Mouse (Mus musculus) T-helper 2 cell (primary cell): ENCODE data around the gene Plod3.

Experiments
- in situ Hi-C: fragments of 300-600 bp; cut with MboI, MseI; formaldehyde crosslinking; loops from one replicate; pipeline ENCODE4 v1.15.1; 2025; ENCODE audit warnings: high pct_unique_total_duplicates

Gene Plod3

DNA sequence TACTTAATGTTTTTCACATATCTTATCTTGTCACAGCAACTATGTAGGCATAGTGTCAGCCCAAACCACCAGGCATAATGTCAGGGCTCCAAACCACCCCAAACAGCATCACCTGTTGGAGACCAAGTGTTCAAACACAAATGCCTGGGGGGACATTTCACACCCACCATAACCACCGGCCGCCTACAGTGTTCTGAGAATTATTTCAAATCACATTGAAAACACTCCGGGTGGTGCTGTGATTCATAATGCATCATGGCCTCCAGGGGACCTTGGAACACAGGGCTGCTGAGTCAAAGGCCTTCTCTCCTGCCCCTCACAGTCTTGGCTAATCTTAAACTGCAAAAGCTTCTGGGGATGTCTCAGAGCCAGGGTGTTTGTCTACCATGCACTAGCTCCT lies 29.1 kb downstream of the Plod3 start:
- in situ Hi-C loops, result loop anchor here (5.0 kb wide), 1 partner anchor 79 kb away; no protein-coding TSS in a partner anchor

- in situ Hi-C loops, result no loop called here
Observed at GRCm38 (mm10) chr5:137024318-137024717, 37.5 kb downstream of the Plod3 start.

DNA sequence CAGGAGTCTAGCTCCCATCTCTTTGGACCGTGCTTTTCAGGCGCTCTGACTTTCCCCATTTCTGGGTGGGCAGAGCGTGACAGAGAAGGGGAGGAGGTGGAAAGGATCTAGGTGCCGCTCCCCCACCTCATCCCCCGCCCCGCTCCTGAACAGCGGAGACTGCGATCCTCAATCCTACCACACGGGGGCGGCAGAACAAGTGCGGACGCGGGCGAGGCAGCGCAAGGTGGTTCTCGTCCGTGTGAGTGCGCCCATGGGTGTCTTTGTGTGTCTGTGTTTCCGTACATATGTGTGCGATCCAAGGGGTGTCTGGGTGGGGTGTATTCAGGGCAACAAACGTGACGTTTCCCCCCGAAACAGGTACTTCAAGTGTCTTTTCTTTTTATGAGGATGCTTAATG lies 38.3 kb downstream of the Plod3 start:
- in situ Hi-C loops, result loop anchor here (5.0 kb wide), 1 partner anchor 82 kb away; no protein-coding TSS in a partner anchor

GRCm38 (mm10) chr5:137026092-137026491 lies 39.3 kb downstream of the Plod3 start, which contains the start of gene Vgf:
Gene Vgf (plus strand): TSS chr5:137026392.
- in situ Hi-C loops, result loop anchor here (5.0 kb wide), 1 partner anchor 81 kb away; no protein-coding TSS in a partner anchor

DNA sequence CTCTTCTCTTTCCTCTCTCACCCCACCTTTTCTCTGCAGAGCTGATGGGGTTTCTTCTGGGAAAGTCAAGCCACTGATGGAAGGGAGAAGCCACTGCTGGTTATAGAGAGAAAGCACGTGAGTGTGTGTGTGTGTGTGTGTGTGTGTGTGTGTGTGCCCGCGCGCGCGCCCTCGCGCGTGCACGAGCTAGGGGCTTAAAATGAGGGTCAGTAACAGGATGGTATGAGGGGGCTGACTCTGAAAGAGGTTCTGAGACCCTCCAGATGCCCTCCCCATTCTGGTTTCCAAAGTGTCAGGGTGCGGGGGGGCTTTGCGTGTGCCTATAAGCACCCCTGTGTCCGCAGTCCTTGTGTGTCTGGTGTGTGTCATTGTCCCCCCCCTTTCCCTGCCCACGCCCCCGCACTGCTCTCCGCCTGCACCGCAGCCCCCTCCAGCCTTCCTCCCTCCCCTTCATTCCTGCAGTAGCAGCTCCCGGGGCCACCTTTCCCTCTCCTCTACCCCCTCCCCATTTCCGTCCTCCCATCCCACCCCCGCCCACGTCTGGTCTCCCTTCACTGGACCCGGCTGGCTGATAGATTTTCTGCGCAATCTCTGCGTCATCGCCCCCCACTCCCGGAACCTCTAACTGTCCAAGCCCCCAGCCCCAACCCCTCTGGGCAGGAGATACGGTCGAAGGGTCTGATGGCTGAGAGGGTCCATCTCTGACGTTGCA lies 41.9 kb downstream of the Plod3 start:
- in situ Hi-C loops, result loop anchor here (5.0 kb wide), 1 partner anchor 79 kb away; no protein-coding TSS in a partner anchor

- in situ Hi-C loops, result loop anchor here (5.0 kb wide), 1 partner anchor 78 kb away; no protein-coding TSS in a partner anchor
Observed at GRCm38 (mm10) chr5:137029273-137029585, 42.4 kb downstream of the Plod3 start.

GRCm38 (mm10) chr5:137029643-137030415 lies 43.0 kb downstream of the Plod3 start:
- in situ Hi-C loops, result loop anchor here (5.0 kb wide), 2 partner anchors 77 to 257 kb away; partner anchors contain the start of gene Ache

GRCm38 (mm10) chr5:137030416-137030810 lies 43.6 kb downstream of the Plod3 start:
- in situ Hi-C loops, result loop anchor here (5.0 kb wide), 1 partner anchor 257 kb away; the partner anchor contains the start of gene Ache

- in situ Hi-C loops, result loop anchor here (5.0 kb wide), 1 partner anchor 256 kb away; the partner anchor contains the start of gene Ache
Observed at GRCm38 (mm10) chr5:137031076-137032032, 44.5 kb downstream of the Plod3 start.

GRCm38 (mm10) chr5:137032033-137032421 lies 45.2 kb downstream of the Plod3 start:
- in situ Hi-C loops, result loop anchor here (5.0 kb wide), 1 partner anchor 255 kb away; the partner anchor contains the start of gene Ache

DNA sequence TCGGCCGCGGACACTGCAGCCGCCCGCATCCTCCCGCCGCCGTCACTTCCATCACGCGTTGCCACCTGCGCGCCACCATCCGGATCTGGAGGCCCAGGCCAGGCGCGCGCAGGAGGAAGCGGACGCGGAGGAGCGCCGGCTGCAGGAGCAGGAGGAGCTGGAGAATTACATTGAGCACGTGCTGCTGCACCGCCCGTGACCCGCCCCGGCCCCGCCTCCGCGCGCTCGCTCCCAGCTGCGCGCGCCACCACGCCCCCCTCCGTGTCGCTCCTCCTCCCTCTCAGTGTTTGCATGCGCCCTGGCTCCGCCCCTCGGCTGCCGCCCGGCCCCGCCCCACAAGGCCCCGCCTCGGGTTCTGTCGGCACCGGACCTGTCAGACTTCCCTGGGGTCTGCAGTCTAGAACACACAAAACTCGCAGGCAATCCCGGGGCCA lies 45.8 kb downstream of the Plod3 start:
- in situ Hi-C loops, result loop anchor here (5.0 kb wide), 1 partner anchor 255 kb away; the partner anchor contains the start of gene Ache

GRCm38 (mm10) chr5:137036211-137036610 lies 49.4 kb downstream of the Plod3 start:
- in situ Hi-C loops, result no loop called here

DNA sequence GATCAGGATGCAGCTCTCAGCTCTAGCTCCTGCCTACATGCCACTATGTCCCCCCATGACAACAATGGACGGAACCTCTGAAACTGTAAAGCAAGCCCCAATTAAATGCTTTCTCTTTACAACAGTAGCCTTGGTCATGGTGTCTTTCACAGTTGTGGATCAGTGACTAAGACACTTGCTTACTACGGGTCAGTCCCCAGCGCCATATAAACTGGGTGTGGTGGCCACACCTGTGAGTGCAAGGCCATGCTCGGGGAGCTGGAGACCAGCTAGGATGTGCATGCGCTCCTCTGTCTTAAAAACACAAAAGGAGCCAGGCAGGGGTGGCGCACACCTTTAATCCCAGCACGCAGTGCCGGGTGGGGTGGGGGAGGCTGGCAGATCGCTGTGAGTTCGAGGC lies 52.6 kb downstream of the Plod3 start:
- in situ Hi-C loops, result no loop called here

- in situ Hi-C loops, result loop anchor here (10.0 kb wide), 1 partner anchor 907 kb away; the partner anchor contains the start of genes Alkbh4 and Lrwd1
Observed at GRCm38 (mm10) chr5:137041442-137041841, 54.6 kb downstream of the Plod3 start.

GRCm38 (mm10) chr5:137043997-137044396 lies 57.2 kb downstream of the Plod3 start:
- in situ Hi-C loops, result loop anchor here (10.0 kb wide), 1 partner anchor 909 kb away; the partner anchor contains the start of genes Alkbh4 and Lrwd1

DNA sequence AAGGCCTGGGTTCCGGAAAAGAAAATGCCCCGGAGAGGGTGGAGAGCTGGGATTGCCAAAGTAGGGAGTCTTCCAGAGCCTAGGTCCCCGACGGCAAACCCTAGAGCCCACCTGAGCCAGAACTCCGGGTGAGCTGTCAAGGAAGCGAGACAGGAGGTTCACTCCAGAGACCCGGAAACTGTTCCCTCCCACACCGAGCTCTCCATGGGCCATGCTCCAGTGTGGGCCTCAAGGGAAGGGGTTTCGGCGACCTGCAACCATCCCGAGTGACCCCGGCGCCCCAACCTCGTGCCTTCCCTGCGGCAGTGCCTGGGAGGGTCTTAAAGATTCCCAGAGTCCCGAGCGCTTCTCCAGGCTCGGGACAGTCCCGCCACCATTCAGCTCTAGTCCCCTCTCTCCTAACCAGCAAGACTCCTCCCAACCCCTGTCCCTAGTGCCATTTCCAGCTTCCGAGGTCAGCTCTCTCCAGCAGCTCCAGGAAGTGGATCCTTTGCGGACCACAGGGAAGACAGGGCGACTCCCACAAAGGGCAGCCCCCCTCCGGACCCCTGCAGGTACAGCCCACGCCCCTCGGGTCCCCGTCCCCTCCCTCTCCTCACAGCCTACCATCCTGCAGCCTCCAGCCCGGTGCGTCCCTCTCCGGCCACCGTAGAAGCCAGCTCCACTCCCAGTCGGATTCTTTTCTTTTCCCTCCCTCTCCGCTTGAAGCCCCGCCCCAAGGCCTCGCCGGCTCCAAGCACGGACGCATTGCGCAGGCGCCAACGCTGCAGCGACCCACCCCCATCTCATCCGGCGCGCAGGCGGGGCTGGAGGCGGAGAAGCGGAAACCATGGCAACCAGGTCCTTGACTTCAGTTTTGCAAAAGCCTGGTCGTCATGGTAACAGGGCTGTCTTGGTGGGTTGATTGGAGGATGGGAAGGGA lies 58.8 kb downstream of the Plod3 start, which contains the start of gene Ap1s1:
Gene Ap1s1 (minus strand): TSS at position 734 of the 922 bp plus-strand sequence.
- in situ Hi-C loops, result loop anchor here (10.0 kb wide), 1 partner anchor 911 kb away; the partner anchor contains the start of genes Alkbh4 and Lrwd1
